Mouse (Mus musculus): ENCODE measurements around the gene 4931428F04Rik.

The 4931428F04Rik gene

DNA sequence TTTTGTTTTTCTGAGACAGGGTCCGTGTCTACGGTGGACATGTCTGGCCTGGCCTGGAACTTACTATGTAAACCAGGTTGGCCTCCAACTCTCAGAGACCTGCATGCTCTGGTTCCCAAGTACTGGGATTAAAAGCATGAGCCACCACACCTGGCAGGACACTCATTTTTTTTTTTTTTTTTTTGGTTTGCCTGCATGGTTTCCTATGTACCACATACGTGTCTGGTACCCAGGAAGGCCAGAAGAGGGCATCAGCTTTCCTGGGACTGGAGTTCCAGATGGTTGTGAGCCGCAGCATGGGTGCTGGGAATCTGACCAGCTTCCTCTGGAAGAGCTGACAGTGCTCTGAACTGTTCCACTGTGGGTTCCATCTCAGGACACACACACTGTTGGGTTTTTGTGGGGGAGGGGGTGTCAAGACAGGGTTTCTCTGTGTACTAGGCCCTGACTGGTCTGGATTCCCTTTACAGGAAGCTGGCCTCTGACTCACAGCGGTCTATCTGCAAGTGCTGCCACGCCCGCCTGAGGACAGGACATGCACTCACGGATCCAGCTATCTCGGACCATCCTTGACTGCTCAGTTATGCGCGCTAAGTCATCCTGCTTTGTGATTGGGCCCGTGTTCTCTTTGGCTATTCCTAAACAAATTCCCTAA is 28.2 kb downstream of the 4931428F04Rik start:
- 92% methylated on average over 12 of the region's 12 CpGs for WGBS

DNA sequence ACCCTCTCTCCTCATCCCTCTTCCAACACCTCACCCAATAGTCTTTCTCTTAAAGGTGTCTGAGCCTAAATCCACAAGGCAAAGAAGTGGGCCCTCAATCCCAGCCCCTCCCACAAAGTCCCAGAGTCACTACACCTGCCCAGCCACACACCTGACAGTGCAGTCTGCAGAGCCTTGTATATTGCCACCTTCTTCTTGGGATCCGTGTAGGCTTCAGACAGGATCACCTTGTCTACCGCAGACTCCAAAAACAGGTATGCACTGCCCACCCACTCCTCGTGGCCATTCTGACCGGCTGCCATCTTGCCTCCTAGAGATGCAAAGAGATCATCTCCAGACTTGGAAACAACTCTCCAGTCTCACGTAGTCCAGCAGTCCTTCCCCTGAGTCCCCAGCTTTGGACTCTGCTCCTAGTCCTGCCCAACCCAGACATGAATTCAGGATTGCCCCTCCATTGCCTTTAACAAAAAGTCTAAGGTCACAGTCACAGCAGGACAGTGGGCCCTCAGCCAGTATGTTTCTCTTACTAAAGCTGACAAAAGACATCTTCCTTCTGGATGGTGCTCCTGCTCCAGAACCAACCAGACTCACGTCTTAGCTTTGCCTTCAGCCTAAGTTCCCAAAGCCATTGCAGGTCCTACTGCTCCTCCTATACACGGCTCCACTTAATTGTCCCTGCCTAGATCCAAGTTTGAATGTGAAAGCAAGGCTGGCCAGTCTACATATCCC is 29.1 kb downstream of the 4931428F04Rik start:
- 81% methylated on average over 7 of the region's 7 CpGs for WGBS

DNA sequence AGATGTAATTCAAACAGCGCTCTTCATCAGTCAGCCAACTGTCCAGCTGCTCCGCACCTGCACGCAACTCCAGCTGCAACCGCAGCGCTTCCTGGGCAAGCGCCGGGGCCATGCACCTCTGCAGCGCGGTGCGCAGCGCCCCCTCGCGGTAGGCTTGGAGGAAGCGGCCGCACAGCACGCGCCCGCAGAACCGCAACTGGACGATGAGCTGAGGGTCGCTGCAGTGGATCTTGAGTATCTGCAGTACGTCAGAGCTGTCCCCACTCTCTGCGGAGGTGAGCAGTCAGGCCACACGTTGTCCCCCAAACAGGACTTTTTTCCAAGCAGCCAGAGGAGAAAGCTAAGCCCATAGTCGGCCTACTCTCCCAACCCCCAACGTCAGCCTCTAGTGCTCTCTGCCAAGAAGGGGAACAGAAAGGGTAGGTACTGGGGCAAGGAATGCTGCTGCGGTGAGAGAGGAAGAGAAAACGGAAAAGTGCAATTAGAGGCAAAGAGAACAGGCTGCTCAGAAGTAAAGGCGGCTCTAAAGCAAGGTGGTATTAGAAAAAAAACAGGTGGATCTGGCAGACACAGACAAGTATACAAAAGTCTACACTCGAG is 29.8 kb downstream of the 4931428F04Rik start:
- WGBS = 7% methylated on average over 30 of the region's 30 CpGs

DNA sequence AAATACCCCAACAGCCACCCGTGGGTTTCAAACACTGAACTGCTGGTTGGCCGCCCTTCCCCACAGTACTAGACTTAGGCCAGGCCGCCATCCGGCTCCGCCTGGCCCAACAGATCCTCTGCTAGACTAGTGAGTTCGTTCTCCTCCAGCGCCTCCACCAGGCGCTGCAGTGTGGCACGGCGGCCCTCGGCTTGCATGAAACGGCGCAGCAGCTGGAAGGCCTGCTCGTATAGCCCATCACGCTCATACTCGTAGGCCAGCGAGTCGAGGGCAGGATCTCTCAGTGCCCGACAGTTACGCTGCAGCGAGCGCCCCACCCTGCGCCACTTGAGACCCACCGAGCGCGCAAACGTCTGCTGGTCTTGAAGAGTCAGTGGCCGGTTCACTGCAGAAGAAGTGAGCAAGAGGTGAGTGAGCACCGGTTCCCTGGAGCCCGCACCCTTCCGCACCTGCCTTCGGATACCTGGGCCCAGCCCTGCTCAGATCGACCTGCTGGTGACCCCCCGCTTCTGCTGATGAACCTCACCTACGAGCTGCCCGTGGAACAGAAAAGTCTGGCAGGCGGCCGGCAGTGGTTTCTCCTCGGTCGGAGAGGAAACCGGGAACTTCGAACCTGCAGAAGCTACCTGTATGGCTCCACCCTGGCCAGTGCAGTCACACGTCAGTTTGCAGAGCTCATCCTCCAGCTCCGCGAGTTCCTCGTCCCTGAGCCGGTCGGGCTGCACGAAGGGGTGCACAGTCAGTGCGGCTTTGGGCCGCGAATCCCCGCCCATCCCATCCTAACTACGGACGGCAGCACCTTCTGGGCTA is 30.5 kb downstream of the 4931428F04Rik start:
- 19% methylated on average over 55 of the region's 55 CpGs for WGBS

DNA sequence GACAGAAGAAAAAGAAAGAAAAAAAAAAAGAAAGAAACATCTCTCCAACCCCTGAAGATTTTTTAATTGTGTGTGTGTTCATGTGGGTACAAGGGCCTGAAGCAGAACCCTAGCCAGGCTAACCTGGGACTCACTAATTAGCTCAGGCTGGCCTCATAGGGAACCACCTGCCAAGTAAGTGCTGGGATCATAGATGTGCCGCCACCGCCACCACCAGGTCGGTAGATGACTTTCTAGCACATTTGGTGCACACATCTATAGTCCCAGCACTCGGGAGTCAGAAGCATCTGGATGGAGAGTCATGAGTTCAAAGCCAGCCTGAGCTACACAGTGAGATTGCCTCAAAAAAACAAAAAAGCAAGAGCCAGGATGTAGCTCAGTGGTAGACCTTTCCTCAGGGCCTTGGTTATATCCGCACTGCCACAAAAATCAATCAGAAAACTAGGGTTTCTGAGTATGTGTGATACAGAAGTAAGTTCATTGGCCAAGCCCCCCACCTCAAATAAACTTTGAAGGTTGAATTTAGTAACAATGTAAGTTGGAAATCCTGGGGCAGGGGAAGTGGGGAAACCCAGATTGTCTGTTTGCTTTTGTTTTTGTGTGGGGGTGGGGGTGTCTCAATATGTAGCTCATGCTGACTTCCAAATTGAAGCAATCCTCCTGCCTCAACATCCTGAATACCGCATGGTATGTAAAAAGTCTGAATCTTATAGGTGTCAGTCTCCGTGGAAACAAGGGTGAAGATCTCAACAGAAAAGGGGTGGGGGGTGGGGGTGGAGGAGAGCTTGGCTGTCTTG is 32.1 kb downstream of the 4931428F04Rik start:
- 82% methylated on average over 7 of the region's 7 CpGs for WGBS

DNA sequence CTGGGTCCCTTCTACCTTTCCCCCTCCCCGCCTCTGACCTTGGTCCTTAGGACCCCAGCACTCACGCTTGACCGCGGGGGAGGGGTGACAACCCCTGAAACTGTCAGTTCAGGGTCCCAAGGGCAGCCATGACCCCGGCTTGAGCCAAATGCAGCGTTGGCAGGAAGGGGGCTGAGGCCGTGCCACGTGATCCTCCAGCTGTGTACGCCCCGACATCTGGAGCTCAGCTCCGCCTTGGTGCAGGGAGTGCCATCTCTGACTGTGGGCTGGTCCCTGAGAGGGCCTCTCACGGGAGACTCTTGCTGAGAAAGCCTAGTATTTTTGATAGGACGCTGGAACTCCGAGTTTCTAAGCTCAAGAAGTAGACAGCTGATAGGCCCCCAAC is 34.7 kb downstream of the 4931428F04Rik start, which contains the start of gene B3gnt9:
B3gnt9 (minus strand) TSS at position 188 of the 385 bp plus-strand sequence.
- WGBS = 10% methylated on average over 14 of the region's 14 CpGs

DNA sequence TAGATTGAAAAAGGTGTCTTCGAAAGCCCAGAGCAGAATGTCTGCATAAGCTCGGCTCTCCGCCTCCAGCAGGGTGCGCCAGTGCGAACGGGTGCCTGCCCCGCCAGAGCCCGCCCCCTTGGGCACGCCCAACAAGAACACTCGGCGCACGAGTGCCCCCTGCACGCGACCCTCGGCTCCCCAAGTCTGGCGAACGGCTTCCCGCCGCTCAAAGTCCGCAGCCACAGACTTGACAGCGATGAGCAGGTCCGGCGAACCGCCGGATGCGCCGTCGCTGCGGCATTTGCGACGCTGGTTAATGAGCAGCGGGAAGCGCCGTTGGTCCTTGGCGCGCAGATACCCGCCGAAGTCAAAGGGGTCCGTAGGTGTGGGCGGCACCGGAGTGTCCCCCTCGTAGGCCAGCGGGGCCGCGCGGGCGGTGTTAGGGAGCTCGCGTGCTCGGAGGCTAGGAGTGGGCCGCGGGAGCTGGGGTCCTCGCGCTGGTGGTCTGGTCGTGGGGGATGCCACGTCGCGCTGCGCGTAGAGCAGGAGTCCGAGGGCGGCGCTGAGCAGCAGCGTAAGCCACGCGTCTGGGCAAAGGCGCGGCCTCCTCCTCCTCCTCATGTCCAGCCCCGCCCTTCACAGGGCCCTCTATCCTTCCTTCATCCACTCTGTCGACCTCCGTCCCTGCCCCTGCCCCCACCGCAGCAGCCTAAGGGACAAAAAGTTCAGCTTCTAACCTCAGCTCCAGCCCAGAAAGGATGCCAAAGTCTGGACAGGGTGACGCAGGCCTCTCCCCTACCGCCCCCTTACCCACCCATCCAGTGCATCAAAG is 35.3 kb downstream of the 4931428F04Rik start:
- WGBS = under 1% methylated on average over 71 of the region's 74 CpGs

DNA sequence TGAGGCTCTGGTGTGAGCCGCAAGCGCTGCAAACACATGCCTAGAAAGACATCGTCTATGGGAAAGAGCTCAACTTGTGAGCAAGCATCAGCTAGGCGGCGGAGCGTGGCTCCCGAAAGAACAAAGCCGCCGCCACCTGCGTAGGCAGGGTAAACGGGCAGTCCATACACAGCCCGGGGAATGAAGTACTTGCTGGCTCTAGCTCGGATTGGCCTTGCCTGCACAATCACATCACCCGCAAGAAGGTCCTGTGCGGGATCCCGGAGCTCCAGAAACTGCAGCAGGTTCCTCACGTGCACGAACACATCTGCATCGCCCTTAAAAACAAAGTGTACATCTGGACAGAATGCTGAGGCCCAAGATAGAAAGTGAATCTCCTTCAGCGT is 35.9 kb downstream of the 4931428F04Rik start:
- WGBS = 41% methylated on average over 20 of the region's 20 CpGs

DNA sequence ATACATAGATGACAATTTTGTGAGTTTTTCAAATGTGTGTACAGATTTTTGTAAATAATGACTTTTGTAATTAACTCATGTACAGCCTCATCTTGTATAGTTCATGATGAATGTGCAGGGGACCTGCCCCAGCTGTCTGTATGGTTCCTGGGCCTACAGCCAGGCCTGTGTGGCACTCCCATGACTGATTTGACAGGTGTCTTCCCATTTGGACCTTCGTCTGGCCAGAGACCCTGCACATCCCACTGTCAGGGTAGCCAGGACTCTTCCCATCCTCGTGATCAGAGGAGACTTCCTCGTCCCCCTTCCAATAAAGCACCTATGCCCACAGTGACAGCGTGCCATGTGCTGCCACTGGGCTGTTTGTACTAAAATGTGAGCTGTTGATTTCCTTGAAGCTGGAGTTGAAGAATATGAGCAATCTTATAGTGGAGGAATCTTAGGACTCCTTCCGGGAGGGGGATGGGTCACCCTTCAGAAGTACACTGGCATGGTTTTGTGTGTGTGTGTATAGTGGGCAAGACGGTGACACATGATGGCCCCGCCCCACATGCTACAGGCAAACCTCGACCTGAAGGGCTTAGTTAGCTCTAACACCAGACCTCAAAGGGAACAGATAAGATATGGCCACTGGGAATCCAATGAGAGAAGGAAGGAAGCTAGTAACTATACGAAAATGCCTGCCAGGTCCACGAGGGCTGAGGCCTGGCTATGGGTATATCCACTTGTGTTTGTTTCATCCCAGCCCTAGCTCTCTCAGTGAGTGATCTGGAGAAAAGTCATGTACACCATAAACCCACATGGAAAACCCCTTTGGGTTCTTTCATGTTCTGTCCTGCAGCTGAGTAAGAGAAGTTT is 36.8 kb downstream of the 4931428F04Rik start:
- 94% methylated on average over 10 of the region's 10 CpGs for WGBS

DNA sequence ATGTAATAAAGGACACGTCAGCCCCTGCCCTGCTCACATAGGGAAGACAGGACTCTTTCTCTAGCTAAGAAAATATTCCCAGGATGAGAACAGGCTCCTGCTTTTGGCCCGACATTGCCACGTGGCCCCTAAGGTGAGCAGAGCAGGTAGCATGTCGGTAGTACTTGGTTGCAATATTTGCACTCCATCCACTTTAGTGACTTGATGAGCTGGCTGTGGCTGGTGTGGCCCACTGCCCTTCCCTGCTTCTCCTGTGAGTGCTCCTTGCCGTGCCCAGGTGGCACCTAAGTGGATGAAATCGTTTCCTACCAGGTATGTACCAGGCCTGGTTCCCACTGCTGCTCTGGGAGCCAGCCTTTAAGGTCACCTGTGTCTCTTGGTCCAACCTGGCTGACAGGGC is 37.7 kb downstream of the 4931428F04Rik start:
- WGBS = 96% methylated on average over 6 of the region's 6 CpGs

DNA sequence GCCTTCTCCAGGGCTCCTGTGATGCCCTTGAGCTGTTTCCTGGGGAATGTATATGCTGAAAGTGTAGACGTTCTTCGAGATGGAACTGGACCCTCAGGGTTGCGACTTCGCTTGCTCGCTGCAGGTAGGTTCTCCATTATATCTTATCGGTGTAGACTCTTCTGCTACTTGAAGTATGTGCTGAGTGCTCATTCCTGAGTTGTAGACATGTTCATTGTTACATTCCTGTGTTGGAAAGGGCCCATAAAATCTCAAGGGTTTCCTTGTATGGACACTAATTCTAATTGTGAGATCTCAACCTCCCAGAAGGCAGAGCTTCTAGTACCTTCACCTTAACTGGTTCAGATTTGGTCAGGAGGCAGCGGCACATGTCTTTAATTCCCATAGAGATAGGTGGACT is 48.6 kb downstream of the 4931428F04Rik start:
- 99% methylated on average over 7 of the region's 7 CpGs for WGBS

DNA sequence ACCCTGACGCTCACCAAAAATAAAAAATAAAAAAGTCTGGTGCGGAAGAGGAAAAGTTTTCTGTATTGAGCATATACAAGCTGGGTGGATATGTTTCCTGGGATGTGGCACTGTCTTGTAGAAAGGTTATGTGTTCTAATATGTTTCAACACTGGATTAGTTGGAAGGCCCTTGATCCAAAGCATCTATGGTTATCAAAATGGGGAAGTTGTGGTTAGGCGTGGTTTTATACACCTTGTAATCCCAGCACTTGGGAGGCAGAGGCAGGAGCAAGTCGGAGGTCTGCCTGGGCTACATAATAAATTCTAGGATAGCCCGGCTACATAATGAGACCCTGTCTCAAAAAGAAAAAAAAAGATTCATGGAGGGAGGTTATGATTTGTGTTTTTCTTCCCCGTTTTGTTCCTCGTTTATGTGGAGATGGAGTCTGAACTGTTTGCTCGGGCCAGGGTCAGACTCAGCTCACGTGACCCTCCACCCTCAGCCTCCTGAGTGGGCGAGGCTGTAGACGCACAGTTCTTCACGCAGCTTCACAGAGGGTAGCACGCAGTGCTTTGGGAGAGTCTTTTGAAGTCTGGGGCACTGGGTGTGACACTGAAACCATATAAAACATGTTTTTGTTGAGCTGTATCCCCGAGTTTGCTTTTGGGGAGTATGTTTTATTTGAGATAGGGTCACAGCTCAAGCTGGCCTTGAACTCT is 52.1 kb downstream of the 4931428F04Rik start:
- WGBS = 91% methylated on average over 14 of the region's 14 CpGs

DNA sequence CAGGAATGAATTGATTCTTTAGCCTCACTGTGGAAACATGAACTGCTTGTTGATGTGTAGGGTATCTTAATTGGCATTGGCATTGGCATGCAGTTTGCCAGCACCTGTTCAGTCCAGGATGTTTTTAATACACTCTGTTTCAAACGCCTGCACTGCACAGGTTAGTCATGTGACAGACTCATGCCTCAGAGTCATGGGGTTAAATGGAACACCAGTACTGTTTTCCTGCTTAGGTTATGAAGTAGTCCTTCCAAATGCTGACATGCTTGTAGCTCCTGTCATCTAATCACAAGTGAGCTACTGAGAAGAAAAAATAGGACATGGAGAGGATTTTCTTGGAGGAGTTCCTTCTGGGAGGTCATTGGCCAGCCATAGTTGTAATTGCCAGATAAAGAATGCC is 54.5 kb downstream of the 4931428F04Rik start:
- WGBS = 75% methylated on average over 1 of the region's 1 CpGs

DNA sequence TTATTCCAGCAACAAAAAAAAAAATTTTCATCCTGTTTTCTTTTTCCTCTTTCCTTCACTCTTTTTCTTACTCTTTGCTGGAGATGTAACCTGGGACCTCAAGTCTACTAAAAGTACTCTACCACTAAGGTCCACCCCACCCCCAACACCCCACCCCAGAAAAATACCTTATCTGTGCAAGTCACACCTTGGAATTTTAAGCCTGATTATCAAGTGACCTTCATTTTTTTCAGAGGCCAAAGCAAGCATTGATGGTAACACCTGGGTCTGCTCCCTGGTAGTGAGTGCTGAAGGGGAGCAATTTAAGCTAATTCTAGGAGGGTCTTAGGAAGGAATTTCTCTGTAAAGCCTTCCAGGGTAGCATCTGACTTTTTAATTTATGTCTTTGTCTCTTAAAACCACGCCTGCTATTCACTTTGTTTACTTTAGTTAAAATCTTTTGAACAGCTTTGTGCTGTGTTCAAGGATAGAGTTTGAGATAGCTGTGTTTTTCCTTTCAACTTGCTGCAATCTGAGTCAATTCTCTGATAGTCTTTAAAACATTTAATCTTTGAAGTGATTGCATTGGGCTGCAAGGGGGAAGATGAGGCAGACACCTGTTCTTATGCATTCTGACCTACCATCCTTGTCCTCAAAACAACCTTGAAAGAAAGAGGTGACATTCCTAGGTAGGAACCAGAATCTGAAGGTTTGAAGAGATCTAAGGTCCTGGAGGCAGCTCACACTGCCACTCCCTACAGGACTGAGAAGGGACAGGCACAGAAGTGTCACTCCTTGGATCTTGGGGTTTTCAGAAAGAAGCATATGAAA is 56.3 kb downstream of the 4931428F04Rik start:
- WGBS = 91% methylated on average over 1 of the region's 1 CpGs

DNA sequence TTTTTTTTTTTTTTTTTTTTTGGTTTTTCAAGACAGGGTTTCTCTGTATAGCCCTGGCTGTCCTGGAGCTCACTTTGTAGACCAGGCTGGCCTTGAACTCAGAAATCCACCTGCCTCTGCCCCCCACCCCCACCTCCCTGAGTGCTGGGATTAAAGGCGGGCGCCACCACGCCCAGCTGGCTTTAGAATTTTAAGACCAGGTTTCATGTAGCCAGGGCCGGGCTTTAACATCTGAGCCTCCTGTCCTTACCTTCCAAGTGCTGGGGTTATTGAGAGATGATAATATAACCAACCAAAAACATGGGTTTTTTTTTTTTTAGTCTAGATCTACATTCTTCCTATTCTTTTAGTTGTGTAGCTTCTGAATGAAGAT is 57.4 kb downstream of the 4931428F04Rik start:
- WGBS = 95% methylated on average over 4 of the region's 4 CpGs

DNA sequence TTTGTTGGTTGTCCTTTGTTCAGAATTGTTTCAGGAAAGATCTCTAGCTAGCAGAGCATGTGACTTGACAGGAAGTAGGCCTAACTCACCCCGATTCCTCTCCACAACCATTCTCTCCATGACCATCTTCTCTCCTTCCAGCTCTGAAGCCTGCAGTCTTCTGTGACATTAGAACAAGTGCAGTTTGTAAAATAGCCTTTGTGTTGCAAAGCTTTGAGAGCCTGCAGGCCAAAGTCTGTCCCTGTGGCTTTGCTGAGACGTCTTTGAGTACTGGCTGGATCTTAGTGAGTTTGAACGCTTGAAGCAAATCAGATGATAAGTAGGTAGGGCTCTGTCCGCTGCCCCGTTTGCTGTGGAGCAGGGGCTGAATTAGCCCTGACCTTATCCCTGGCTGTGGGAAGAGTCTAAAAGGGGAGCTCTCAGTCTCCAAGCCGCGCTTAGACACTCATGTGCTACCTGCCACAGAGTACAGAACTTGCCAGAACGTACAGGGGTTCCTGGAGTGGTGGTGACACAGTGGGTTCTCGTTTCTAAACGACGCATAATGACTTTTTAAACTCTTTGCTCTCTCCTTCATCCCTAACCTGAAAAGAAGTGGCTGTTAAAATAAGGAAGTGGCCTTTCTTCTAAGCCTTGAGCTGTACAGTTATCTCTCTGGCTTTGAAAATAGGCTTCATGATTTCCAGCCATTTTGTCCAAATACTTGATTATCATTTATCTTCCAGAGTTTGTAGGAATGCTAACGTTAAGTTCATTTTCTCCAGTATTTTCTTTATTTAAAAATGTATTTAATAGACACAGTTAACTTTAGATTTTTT is 58.0 kb downstream of the 4931428F04Rik start:
- WGBS = 80% methylated on average over 12 of the region's 12 CpGs

All from cerebral cortex, adult 2 months (tissue).